Mouse (Mus musculus): Measurements from ENCODE around the gene Gm5141. TPM values are rescaled to one million over a fixed set of nuclear protein-coding genes. Genes with fewer than 3 reads are reported as not detected.
"Not testable (repeated sequence)": the region's sequence is repeated elsewhere in the genome, so short reads cannot be mapped to it uniquely, and the experiment has no call there.

The Gm5141 gene
- total RNA-seq (2021) (under 1 TPM; 0.55 to 0.59 TPM), polyA plus RNA-seq (2012; rRNA removed) (0.45 and 1.2 TPM in 2 replicates)
- long read RNA-seq = 0 reads

DNA sequence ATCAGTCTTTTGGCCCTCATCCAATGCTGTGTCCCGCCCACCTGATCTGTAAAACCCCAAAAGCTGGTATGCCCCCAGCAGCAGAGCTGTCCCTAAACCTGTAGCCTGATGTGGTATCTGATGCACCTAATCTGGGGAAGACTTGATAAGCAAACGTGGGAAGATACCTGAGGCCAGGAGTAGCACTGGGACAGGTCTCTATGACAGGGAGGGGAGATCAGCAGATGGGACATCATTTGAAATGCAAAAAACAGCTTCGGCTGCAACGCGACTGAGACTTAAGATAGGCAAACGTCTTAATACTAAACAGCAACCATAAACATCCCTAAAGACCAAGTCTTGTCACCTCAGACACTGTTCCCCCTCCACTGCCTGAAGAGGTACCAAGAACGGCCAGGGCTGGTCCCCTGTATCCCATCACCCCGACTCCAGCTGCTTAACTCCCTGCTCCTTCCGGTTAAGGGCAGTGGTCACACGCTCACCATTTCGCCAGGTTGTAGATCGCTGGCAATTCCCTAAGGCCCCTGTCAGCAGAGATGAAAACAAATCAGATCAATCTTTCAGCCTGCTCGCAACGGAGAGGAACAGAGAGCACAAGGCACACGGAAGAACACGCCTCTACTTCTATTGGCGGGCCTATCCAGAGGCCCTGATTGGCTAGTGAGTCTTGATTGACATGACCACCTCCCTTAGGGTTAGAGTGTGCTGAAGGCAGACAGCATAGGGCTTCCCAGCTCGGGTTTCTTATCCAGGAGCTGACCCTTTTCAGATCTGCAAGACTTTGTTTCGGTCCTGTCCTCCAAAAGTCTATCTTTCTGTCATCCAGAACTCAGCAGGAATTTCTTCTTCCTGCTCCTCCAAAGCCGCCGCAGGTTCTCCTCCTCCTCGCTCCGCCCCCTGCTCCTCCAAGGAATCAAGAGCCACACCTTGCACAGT is at the start of gene Gm5141:
TSS of gene Gm5141 (minus strand) at position 610 of the 936 bp plus-strand sequence.
- Histone ChIP-seq H3K4me3 (peak within 1 kb of the TSS; percentile 58), H3K9ac (ENCODE audit: low read depth, low read length) (peak within 1 kb of the TSS; percentile 51)
- H3K27me3 ChIP-seq (ENCODE audit: control insufficient read depth, insufficient read depth, low read length); H3K27ac ChIP-seq; H3K36me3 ChIP-seq (ENCODE audit: control insufficient read depth, insufficient read depth, low read length); H3K79me2 ChIP-seq (replicated peaks; ENCODE audit: control insufficient read depth, insufficient read depth, low read length); H3K4me1 ChIP-seq (ENCODE audit: control insufficient read depth, insufficient read depth, low read length): not testable (repeated sequence)
- WGBS = 3% methylated on average over 23 of the region's 23 CpGs
- peak; percentile 62 to 71 for DNase-seq
- intact Hi-C loops (cut with DNase I) = loop anchor here (10.0 kb wide), 1 partner anchor 101 kb away; no protein-coding TSS in a partner anchor

DNA sequence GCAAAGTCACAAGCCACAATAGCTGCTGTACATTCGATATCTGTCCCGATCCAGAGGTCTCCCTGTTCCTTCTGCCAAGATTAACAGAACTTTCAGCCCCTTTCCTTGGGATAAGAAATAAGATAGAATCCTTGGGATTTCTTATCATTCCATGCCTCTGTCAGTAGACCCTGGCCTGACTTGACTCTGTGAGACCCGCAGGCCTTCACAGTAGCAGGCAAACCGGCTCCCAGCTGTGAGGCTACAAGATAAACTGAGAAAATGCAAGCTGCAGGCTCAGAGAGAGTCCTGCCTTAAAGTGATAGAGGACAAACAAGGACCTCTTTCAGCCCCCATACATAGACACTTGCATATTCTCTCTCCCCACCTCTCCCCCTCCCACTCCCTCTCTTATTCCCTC is 47.7 kb upstream of the Gm5141 start:
- Histone ChIP-seq H3K36me3 (ENCODE audit: control insufficient read depth, insufficient read depth, low read length) (no peaks in the 10 kb centered on the region), H3K27ac (no peak overlapping the region), H3K27me3 (ENCODE audit: control insufficient read depth, insufficient read depth, low read length) (no peaks in the 10 kb centered on the region), H3K9ac (ENCODE audit: low read depth, low read length) (no peak overlapping the region), H3K4me3 (no peak overlapping the region), H3K79me2 (replicated peaks; ENCODE audit: control insufficient read depth, insufficient read depth, low read length) (no peaks in the 10 kb centered on the region), H3K4me1 (ENCODE audit: control insufficient read depth, insufficient read depth, low read length) (no peaks in the 10 kb centered on the region)
- WGBS = 23% methylated on average over 4 of the region's 4 CpGs
- TF ChIP-seq CTCF (IDR thresholded peaks at IDR 0.05) (no peak), POLR2A (IDR thresholded peaks at IDR 0.05; ENCODE audit: insufficient read depth, low read depth, low read length) (no peak), EP300 (IDR thresholded peaks at IDR 0.05; ENCODE audit: insufficient read depth, low read depth, low read length) (no peak)
- DNase-seq = no peak
- intact Hi-C loops (cut with DNase I) = no loop called here

DNA sequence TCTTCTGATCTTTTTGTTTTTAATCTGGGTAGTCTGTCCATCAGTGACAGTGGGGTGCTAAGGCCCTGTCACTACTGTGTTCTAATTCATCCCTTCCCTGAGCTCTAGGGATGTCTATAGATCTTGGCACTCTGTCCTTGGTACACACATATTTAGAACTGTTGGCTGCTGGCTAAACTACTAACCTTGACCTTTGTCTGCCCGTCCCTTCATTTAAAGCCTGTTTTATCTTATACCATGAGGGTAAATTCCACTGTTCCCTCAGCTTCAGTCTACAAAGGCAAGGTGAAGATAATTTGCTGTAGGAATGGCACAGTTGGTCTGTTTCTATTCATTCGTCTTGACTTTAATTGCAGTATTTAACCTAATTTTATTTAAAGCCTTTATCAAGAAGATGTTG is 46.6 kb upstream of the Gm5141 start:
- no peaks in the 10 kb centered on the region for H3K79me2 ChIP-seq (replicated peaks; ENCODE audit: control insufficient read depth, insufficient read depth, low read length)
- H3K9ac ChIP-seq (ENCODE audit: low read depth, low read length) = no peak overlapping the region
- no peak for DNase-seq
- intact Hi-C loops (cut with DNase I) = no loop called here
- H3K27ac ChIP-seq = no peak overlapping the region
- no peaks in the 10 kb centered on the region for H3K4me1 ChIP-seq (ENCODE audit: control insufficient read depth, insufficient read depth, low read length)
- TF ChIP-seq EP300 (IDR thresholded peaks at IDR 0.05; ENCODE audit: insufficient read depth, low read depth, low read length) = no peak
- no peak for TF ChIP-seq POLR2A (IDR thresholded peaks at IDR 0.05; ENCODE audit: insufficient read depth, low read depth, low read length)
- no peak for TF ChIP-seq CTCF (IDR thresholded peaks at IDR 0.05)
- H3K4me3 ChIP-seq = no peak overlapping the region
- no peaks in the 10 kb centered on the region for H3K36me3 ChIP-seq (ENCODE audit: control insufficient read depth, insufficient read depth, low read length)
- H3K27me3 ChIP-seq (ENCODE audit: control insufficient read depth, insufficient read depth, low read length) = no peaks in the 10 kb centered on the region
- 66% methylated on average over 2 of the region's 2 CpGs for WGBS

DNA sequence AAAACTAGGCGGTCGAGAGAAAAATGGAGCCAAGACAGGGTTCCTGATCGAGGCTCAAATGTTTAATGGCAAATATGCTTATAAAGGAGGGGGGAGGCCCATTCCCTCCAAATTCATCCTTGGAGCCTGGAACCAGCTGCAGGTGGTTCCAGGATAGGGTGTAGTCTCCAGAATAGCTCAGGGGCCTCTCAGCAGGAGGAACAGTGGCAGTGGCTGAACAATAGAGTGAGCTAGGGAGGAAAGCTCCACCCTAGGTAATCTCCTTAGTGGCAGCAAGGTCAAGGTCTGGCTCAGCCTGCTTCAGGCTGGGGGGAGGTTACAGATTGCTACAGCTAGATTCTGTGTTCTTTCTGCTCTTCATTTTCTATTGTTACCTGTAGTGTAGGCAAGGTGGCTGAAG is 30.1 kb upstream of the Gm5141 start:
- DNase-seq; intact Hi-C loops (cut with DNase I); H3K9ac ChIP-seq (ENCODE audit: low read depth, low read length); H3K27ac ChIP-seq; H3K4me1 ChIP-seq (ENCODE audit: control insufficient read depth, insufficient read depth, low read length); H3K4me3 ChIP-seq; H3K79me2 ChIP-seq (replicated peaks; ENCODE audit: control insufficient read depth, insufficient read depth, low read length); H3K36me3 ChIP-seq (ENCODE audit: control insufficient read depth, insufficient read depth, low read length); H3K27me3 ChIP-seq (ENCODE audit: control insufficient read depth, insufficient read depth, low read length): not testable (repeated sequence)
- WGBS = 85% methylated on average over 3 of the region's 3 CpGs

DNA sequence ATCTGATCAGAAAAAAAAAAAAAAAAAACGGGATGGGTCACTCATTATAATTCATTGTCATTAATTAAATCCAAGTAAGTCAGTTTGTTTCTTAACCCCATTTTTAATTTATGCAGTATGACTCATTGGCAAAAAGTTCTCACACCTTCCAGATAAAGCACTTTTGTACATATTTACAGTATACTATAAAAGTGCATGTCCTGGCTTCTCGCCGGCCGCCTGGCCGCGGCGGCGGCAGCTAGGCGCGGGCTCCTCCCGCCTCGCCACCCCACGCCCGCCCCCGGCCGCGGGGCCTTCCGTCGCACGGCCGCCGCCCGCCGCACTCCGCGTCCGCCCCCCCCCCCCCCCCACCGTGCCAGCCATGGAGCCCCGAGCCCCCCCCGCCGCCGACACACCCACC is 27.1 kb upstream of the Gm5141 start:
- no peaks in the 10 kb centered on the region for H3K79me2 ChIP-seq (replicated peaks; ENCODE audit: control insufficient read depth, insufficient read depth, low read length)
- WGBS = 2% methylated on average over 26 of the region's 32 CpGs
- no peaks in the 10 kb centered on the region for H3K4me1 ChIP-seq (ENCODE audit: control insufficient read depth, insufficient read depth, low read length)
- H3K27ac ChIP-seq = no peak overlapping the region
- H3K27me3 ChIP-seq (ENCODE audit: control insufficient read depth, insufficient read depth, low read length) = no peaks in the 10 kb centered on the region
- DNase-seq = no peak
- TF ChIP-seq POLR2A (IDR thresholded peaks at IDR 0.05; ENCODE audit: insufficient read depth, low read depth, low read length) (no peak), EP300 (IDR thresholded peaks at IDR 0.05; ENCODE audit: insufficient read depth, low read depth, low read length) (no peak), CTCF (IDR thresholded peaks at IDR 0.05) (no peak)
- no peaks in the 10 kb centered on the region for H3K36me3 ChIP-seq (ENCODE audit: control insufficient read depth, insufficient read depth, low read length)
- intact Hi-C loops (cut with DNase I) = no loop called here
- no peak overlapping the region for H3K4me3 ChIP-seq
- H3K9ac ChIP-seq (ENCODE audit: low read depth, low read length) = no peak overlapping the region

DNA sequence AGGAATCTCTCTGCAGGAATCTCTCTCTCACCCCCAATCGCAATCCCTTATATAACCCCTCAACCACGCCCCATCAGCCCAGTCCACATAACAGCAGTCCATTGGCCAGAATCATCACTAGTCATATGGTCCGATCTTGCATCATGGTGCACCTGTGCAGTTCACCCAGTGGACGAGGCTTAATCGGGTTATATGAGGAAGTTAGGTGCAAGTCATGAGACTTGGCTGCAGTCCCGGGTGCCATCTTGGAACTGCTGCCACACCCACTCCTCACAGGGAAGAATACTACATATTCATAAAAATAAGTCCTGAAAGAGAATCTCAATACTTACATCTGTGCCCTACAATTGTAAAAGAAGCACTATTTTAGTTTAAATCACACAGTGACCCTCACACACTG is 22.4 kb upstream of the Gm5141 start:
- H3K79me2 ChIP-seq (replicated peaks; ENCODE audit: control insufficient read depth, insufficient read depth, low read length); H3K4me3 ChIP-seq; H3K4me1 ChIP-seq (ENCODE audit: control insufficient read depth, insufficient read depth, low read length); intact Hi-C loops (cut with DNase I); H3K36me3 ChIP-seq (ENCODE audit: control insufficient read depth, insufficient read depth, low read length); DNase-seq; H3K27ac ChIP-seq; H3K9ac ChIP-seq (ENCODE audit: low read depth, low read length); H3K27me3 ChIP-seq (ENCODE audit: control insufficient read depth, insufficient read depth, low read length): not testable (repeated sequence)
- WGBS = 80% methylated on average over 6 of the region's 6 CpGs

DNA sequence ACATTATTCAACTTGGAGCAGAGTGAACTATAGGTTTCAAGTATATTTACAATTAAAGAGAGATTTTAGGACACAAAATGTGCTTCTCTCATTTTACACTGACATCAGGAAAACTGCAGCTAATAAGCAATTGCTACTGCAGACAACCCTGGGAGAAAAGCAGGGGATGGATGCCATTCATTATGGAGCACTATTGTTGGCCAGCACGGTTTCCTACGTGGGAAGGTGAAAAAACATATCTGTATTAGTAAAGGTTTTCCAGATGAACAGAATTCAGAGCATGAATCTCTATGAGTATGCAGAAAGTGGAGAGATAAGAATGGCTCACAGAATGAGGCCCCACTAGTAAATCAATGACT is 506 bp upstream of the Gm5141 start:
- not testable (repeated sequence) for H3K9ac ChIP-seq (ENCODE audit: low read depth, low read length)

More for the DNA sequence above, 506 bp upstream of the Gm5141 start:
- H3K27me3 ChIP-seq (ENCODE audit: control insufficient read depth, insufficient read depth, low read length); DNase-seq; H3K79me2 ChIP-seq (replicated peaks; ENCODE audit: control insufficient read depth, insufficient read depth, low read length); H3K36me3 ChIP-seq (ENCODE audit: control insufficient read depth, insufficient read depth, low read length); H3K4me1 ChIP-seq (ENCODE audit: control insufficient read depth, insufficient read depth, low read length); H3K27ac ChIP-seq: not testable (repeated sequence)
- intact Hi-C loops (cut with DNase I) = loop anchor here (10.0 kb wide), 1 partner anchor 101 kb away; no protein-coding TSS in a partner anchor
- WGBS = 48% methylated on average over 2 of the region's 2 CpGs
- H3K4me3 ChIP-seq = peak overlapping the region; percentile 58
